Mouse (Mus musculus) kidney, embryonic 15.5 days (tissue): ENCODE data around the gene Hk1. TPM values are rescaled to one million over a fixed set of nuclear protein-coding genes. Genes with fewer than 3 reads are reported as not detected.

Experiments used
- ATAC-seq: fragments of 200-750 bp; cut with Nextera tagmentation; replicated peaks from 2 replicates; pipeline ENCODE4 v1.8.0; 2017; ENCODE audit warnings: moderate TSS enrichment; ENCODE audit not compliant: low FRiP score
- H3K27ac ChIP-seq: fragments of 300-500 bp; sonication (generic); 2 replicates; pipeline ENCODE4 v1.5.1; 2015; ENCODE audit warnings: mild to moderate bottlenecking, inconsistent platforms
- H3K27me3 ChIP-seq: fragments of 300-500 bp; sonication (generic); 2 replicates; pipeline ENCODE4 v1.6.1; 2015; ENCODE audit warnings: inconsistent platforms
- H3K36me3 ChIP-seq: fragments of 300-500 bp; sonication (generic); 2 replicates; pipeline ENCODE4 v1.6.1; 2015; ENCODE audit warnings: inconsistent platforms
- H3K4me1 ChIP-seq: fragments of 300-500 bp; sonication (generic); 2 replicates; pipeline ENCODE4 v1.6.1; 2015; ENCODE audit warnings: inconsistent platforms
- H3K4me2 ChIP-seq: fragments of 300-500 bp; sonication (generic); 2 replicates; pipeline ENCODE4 v1.6.1; 2015; ENCODE audit warnings: moderate library complexity, mild to moderate bottlenecking, inconsistent platforms
- H3K4me3 ChIP-seq: fragments of 300-500 bp; sonication (generic); replicated peaks from 2 replicates; pipeline ENCODE4 v1.5.1; 2015; ENCODE audit warnings: mild to moderate bottlenecking, inconsistent platforms
- H3K9ac ChIP-seq: fragments of 300-500 bp; sonication (generic); 2 replicates; pipeline ENCODE4 v1.6.1; 2015; ENCODE audit warnings: mild to moderate bottlenecking, inconsistent platforms
- H3K9me3 ChIP-seq: fragments of 300-500 bp; sonication (generic); replicated peaks from 2 replicates; pipeline ENCODE4 v1.6.1; 2016; ENCODE audit warnings: inconsistent platforms
- WGBS: fragments of 180-500 bp; shearing (Covaris S2); methylation state at CpG from one replicate; pipeline ENCODE4 v1.1.7; 2015; ENCODE audit warnings: mixed read lengths; 5-methylcytosine and 5-hydroxymethylcytosine counted together
- polyA plus RNA-seq: library from polyadenylated mRNA; unstranded; fragments of >200 nt; fragmentation: Nextera tagmentation; extraction: Ambion mirVana; gene quantifications from 2 replicates; pipeline ENCODE4 v1.2.1, GENCODE M21; 2015

Hk1 gene
- polyA plus RNA-seq, 1 experiment from 2014 or later, result 58.5 TPM

DNA sequence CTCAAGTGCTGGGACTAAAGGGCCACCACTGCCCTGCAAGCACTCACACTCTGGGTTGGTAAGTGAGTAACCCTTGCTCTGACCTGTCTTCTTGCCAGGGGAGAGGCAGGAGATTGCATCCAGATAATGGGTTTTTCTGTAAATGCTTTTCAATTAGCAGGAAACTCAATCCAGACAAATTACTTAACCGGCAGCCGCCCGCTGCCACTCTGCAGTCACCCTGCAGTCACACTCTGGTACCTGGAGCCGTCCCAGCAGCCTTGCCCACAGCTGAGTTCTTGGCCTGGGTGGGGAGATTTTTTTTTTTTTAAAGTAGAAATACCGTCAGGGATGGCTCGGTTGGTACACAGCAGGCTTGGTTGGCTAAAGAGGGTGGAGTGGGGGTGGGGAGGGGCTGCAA lies 151.6 kb downstream of the Hk1 start:
- Histone ChIP-seq H3K4me1 (peaks cover 44% of the 10 kb centered on the region), H3K4me3 (no peak overlapping the region), H3K27ac (no peak overlapping the region), H3K27me3 (no peaks in the 10 kb centered on the region), H3K9ac (no peak overlapping the region), H3K36me3 (no peaks in the 10 kb centered on the region), H3K9me3 (no peaks in the 10 kb centered on the region), H3K4me2 (peak overlapping the region; percentile 93; the same call in 1 of the 2 replicates)
- WGBS, result 50% methylated on average over 6 of the region's 6 CpGs
- no peak for ATAC-seq

DNA sequence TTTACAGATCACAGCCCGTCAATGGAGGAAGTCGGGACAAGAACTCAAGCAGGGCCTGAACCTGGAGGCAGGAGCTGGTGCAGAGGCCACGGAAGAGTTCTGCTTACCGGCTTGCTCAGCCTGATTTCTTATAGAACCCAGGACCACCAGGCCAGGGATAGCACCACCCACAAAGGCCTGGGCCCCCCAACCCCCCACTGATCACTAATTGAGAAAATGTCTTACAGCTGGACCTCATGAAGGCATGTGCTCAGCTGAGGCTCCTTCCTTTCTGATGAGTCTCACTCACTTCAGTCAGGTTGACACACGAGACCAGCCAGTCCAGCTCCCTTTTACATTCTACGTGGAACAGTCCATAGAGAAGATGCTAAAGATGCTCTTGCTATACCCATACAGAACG lies 153.9 kb downstream of the Hk1 start:
- Histone ChIP-seq H3K27me3 (no peaks in the 10 kb centered on the region), H3K36me3 (no peaks in the 10 kb centered on the region), H3K9me3 (no peaks in the 10 kb centered on the region), H3K4me1 (peaks cover 38% of the 10 kb centered on the region), H3K4me2 (no peak overlapping the region), H3K4me3 (no peak overlapping the region), H3K27ac (no peak overlapping the region), H3K9ac (no peak overlapping the region)
- no peak for ATAC-seq
- WGBS, result 74% methylated on average over 7 of the region's 7 CpGs

GRCm38 (mm10) chr10:62224231-62224630 lies 155.5 kb downstream of the Hk1 start:
- WGBS, result 50% methylated on average over 6 of the region's 6 CpGs
- H3K9ac ChIP-seq, result no peak overlapping the region
- no peak for ATAC-seq
- H3K4me1 ChIP-seq, result peaks cover 30% of the 10 kb centered on the region
- H3K4me2 ChIP-seq, result no peak overlapping the region
- no peaks in the 10 kb centered on the region for H3K36me3 ChIP-seq
- H3K4me3 ChIP-seq, result no peak overlapping the region
- H3K9me3 ChIP-seq, result no peaks in the 10 kb centered on the region
- H3K27ac ChIP-seq, result no peak overlapping the region
- no peaks in the 10 kb centered on the region for H3K27me3 ChIP-seq

- H3K4me2 ChIP-seq, result no peak overlapping the region
- no peak overlapping the region for H3K9ac ChIP-seq
- H3K9me3 ChIP-seq, result no peaks in the 10 kb centered on the region
- WGBS, result 80% methylated on average over 17 of the region's 17 CpGs
- no peak for ATAC-seq
- H3K27ac ChIP-seq, result no peak overlapping the region
- H3K27me3 ChIP-seq, result no peaks in the 10 kb centered on the region
- H3K36me3 ChIP-seq, result no peaks in the 10 kb centered on the region
- no peak overlapping the region for H3K4me3 ChIP-seq
- peaks cover 30% of the 10 kb centered on the region for H3K4me1 ChIP-seq
Measured at GRCm38 (mm10) chr10:62222777-62223176, 156.9 kb downstream of the Hk1 start.

DNA sequence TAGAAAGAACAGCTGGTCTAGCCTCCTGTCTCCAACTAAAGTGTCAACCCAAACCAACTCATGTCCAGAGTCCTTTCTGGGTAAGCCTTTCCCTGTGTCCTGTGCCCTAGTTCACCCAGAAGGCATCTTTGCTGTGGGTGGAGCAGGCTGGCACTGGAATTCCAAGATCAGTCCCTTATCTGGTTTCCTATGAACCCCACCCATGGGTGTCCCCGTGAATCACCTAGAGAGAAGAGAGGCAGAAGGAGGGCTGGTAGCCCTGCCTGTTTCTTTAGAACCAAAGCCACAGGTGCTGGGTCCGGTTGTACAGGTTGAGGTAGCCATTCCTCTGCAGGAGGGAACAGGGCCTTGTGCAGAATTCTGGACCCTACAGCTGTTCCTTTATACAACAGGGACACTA lies 158.1 kb downstream of the Hk1 start:
- Histone ChIP-seq H3K27ac (no peak overlapping the region), H3K4me3 (no peak overlapping the region), H3K9ac (no peak overlapping the region), H3K4me2 (no peak overlapping the region), H3K9me3 (no peaks in the 10 kb centered on the region), H3K27me3 (no peaks in the 10 kb centered on the region), H3K4me1 (peaks cover 39% of the 10 kb centered on the region), H3K36me3 (no peaks in the 10 kb centered on the region)
- 89% methylated on average over 2 of the region's 2 CpGs for WGBS
- no peak for ATAC-seq

GRCm38 (mm10) chr10:62220732-62221514 lies 158.8 kb downstream of the Hk1 start:
- 65% methylated on average over 8 of the region's 8 CpGs for WGBS
- no peak overlapping the region for H3K4me3 ChIP-seq
- no peak overlapping the region for H3K9ac ChIP-seq
- ATAC-seq, result no peak
- peak overlapping the region; percentile 13; the same call in 1 of the 2 replicates for H3K27ac ChIP-seq
- no peaks in the 10 kb centered on the region for H3K36me3 ChIP-seq
- no peak overlapping the region for H3K4me2 ChIP-seq
- H3K9me3 ChIP-seq, result no peaks in the 10 kb centered on the region
- H3K27me3 ChIP-seq, result no peaks in the 10 kb centered on the region
- peaks cover 46% of the 10 kb centered on the region for H3K4me1 ChIP-seq

Other genes starting within 250 kb of the Hk1 start
- not detected in 2 replicates for gene Neurog3, start 246.8 kb downstream of the Hk1 start, polyA plus RNA-seq
- 12.8 and 16.3 TPM in 2 replicates for gene Fam241b, start 236.0 kb downstream of the Hk1 start, polyA plus RNA-seq
- 52.5 and 53.5 TPM in 2 replicates for gene Tspan15, start 148.7 kb downstream of the Hk1 start, polyA plus RNA-seq
- 0.06 TPM in 1 of 2 replicates, not detected in the other for gene Tacr2, start 127.5 kb downstream of the Hk1 start, polyA plus RNA-seq
- 4.7 and 5.2 TPM in 2 replicates for gene Hkdc1, start 42.6 kb upstream of the Hk1 start, polyA plus RNA-seq
- gene 4930507D05Rik, start 69.6 kb upstream of the Hk1 start, polyA plus RNA-seq, result 0.71 and 0.72 TPM in 2 replicates
- 28.1 and 29.9 TPM in 2 replicates for gene Supv3l1, start 69.8 kb upstream of the Hk1 start, polyA plus RNA-seq
- 79.3 and 81.7 TPM in 2 replicates for gene Vps26a, start 106.9 kb upstream of the Hk1 start, polyA plus RNA-seq
- 8.6 and 9.9 TPM in 2 replicates for gene Srgn, start 147.5 kb upstream of the Hk1 start, polyA plus RNA-seq
- gene Kif1bp, start 198.5 kb upstream of the Hk1 start, polyA plus RNA-seq, result 34.0 and 35.2 TPM in 2 replicates
- 24.2 and 24.6 TPM in 2 replicates for gene Ddx21, start 222.4 kb upstream of the Hk1 start, polyA plus RNA-seq